Mouse (Mus musculus) layer of hippocampus, postnatal 10 days (tissue): ENCODE data around the gene Pde4d. TPM values are rescaled to one million over a fixed set of nuclear protein-coding genes. Genes with fewer than 3 reads are reported as not detected.

Experiments
- DNase-seq, 2 experiments: peaks; one replicate each; pipeline ENCODE4 v3.0.0; 2021; ENCODE audit warnings: low spot score in 2 of 2
- total RNA-seq, 2 experiments: library from RNA; stranded (reverse); gene quantifications; 2 replicates each; pipeline ENCODE4 v1.2.3; 2021

Pde4d gene
- total RNA-seq, 2 experiments from 2014 or later = 77.6 to 81.2 TPM

GRCm38 (mm10) chr13:108964056-108964455 lies 514.3 kb downstream of the Pde4d start:
- DNase-seq = no peak

GRCm38 (mm10) chr13:108981144-108981543 lies 531.4 kb downstream of the Pde4d start:
- DNase-seq = no peak

GRCm38 (mm10) chr13:108998739-108999138 lies 549.0 kb downstream of the Pde4d start:
- no peak for DNase-seq

GRCm38 (mm10) chr13:109024703-109025102 lies 575.0 kb downstream of the Pde4d start:
- no peak for DNase-seq

GRCm38 (mm10) chr13:109047126-109047525 lies 597.4 kb downstream of the Pde4d start:
- DNase-seq = peak; percentile 28 to 45

GRCm38 (mm10) chr13:109052805-109053204 lies 603.1 kb downstream of the Pde4d start:
- no peak for DNase-seq

GRCm38 (mm10) chr13:109053242-109054018 lies 603.7 kb downstream of the Pde4d start:
- peak; percentile 69 to 74 for DNase-seq

GRCm38 (mm10) chr13:109058045-109058444 lies 608.3 kb downstream of the Pde4d start:
- no peak for DNase-seq

- no peak for DNase-seq
Measured at GRCm38 (mm10) chr13:109066581-109067159, 616.9 kb downstream of the Pde4d start.

GRCm38 (mm10) chr13:109068258-109069219 lies 618.8 kb downstream of the Pde4d start:
- DNase-seq = no peak

GRCm38 (mm10) chr13:109073371-109073770 lies 623.6 kb downstream of the Pde4d start:
- DNase-seq = no peak

- no peak for DNase-seq
Measured at GRCm38 (mm10) chr13:109074078-109074477, 624.3 kb downstream of the Pde4d start.

- DNase-seq = no peak
Measured at GRCm38 (mm10) chr13:109092654-109093053, 642.9 kb downstream of the Pde4d start.

GRCm38 (mm10) chr13:109096654-109097053 lies 646.9 kb downstream of the Pde4d start:
- no peak for DNase-seq

GRCm38 (mm10) chr13:109116004-109116341 lies 666.2 kb downstream of the Pde4d start:
- no peak for DNase-seq

GRCm38 (mm10) chr13:109116342-109117201 lies 666.8 kb downstream of the Pde4d start:
- peak; percentile 65 to 77 for DNase-seq

GRCm38 (mm10) chr13:109117210-109117791 lies 667.6 kb downstream of the Pde4d start:
- DNase-seq = peak; percentile 18 to 23

GRCm38 (mm10) chr13:109118296-109118800 lies 668.6 kb downstream of the Pde4d start:
- DNase-seq = no peak

GRCm38 (mm10) chr13:109121867-109122266 lies 672.1 kb downstream of the Pde4d start:
- DNase-seq = no peak

GRCm38 (mm10) chr13:109136405-109136804 lies 686.7 kb downstream of the Pde4d start:
- DNase-seq = no peak
